Mouse (Mus musculus) ES-E14 (cell line): ENCODE measurements around the gene Klhl2.

ENCODE experiments used
- CHD2 ChIP-seq: IDR thresholded peaks from 2 replicates; pipeline ENCODE4 v1.6.1; 2014; ENCODE audit warnings: mild to moderate bottlenecking, low read depth, low read length, inconsistent platforms
- HCFC1 ChIP-seq: IDR thresholded peaks from 2 replicates; pipeline ENCODE4 v1.6.1; 2012; ENCODE audit warnings: low read length, inconsistent platforms, borderline replicate concordance; ENCODE audit not compliant: insufficient read depth
- MAFK ChIP-seq: IDR thresholded peaks from 2 replicates; pipeline ENCODE4 v1.6.1; 2014; ENCODE audit warnings: mild to moderate bottlenecking, low read depth, low read length, inconsistent platforms; ENCODE audit not compliant: insufficient read depth
- ZC3H11A ChIP-seq: IDR thresholded peaks from 2 replicates; pipeline ENCODE4 v1.6.1; 2012; ENCODE audit warnings: low read depth, mild to moderate bottlenecking, inconsistent platforms, low read length, borderline replicate concordance
- ZNF384 ChIP-seq: IDR thresholded peaks from 2 replicates; pipeline ENCODE4 v1.6.1; 2012; ENCODE audit warnings: low read depth, low read length, inconsistent platforms

DNA sequence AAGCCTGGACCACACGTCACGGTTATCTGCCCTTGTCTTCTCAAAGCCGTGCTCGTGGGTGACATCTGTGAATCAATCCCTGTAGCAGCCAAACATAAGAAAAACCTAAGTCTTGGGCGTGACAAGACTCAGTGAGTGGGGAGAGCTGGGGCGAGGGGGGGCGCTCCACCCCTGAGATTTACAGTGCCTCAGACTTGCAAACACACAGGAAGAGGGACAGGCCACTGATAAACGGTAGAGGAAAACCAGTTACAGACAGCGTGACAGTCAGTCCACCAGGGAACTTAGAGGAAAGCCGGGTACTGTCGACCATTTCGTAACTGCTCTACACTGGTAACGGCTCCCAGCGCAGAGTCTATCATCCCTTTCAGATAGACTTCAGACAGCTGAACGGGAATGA is 21.4 kb downstream of the Klhl2 start:
- TF ChIP-seq MAFK: no peak
- TF ChIP-seq ZC3H11A: no peak
- no peak for TF ChIP-seq ZNF384
- no peak for TF ChIP-seq CHD2
- TF ChIP-seq HCFC1: no peak
